Mouse (Mus musculus) cerebellum, adult 9-10 months (tissue): ENCODE data around the gene Ints4.
A peak's percentile ranks its signal among the peaks of the same experiment; 100 is the strongest.
"Not testable (repeated sequence)": the region's sequence is repeated elsewhere in the genome, so short reads cannot be mapped to it uniquely, and the experiment has no call there.

Source experiments
- DNase-seq: peaks from one replicate; pipeline ENCODE4 v3.0.0; 2022

The Ints4 gene

DNA sequence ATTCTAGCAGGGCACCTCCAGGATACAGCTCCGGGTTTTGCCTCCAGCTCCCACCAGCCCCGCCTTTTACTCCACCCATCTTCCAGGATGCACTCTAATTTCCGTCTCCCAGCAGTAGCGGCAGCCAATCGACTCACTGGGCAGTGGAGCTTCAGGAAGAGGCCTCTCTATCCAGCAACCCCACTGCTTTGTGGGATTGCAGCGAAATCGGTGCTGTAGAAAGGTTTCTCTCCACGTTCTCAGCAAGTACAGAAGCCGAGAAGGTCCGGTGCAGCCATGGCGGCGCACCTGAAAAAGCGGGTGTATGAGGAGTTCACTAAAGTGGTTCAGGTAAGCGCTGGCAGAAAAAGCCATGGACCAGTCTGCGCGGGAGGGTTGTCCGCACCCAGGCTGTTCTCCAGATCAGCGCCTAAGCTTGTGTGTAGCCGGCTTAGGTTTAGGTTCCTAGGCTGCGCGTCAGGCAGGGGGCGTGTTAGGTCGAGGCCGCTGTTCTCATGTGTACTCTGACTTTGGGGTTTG lies at the start of gene Ints4:
Gene Ints4 (plus strand): TSS at position 136 of the 519 bp plus-strand sequence.
- peak; percentile 95 for DNase-seq

DNA sequence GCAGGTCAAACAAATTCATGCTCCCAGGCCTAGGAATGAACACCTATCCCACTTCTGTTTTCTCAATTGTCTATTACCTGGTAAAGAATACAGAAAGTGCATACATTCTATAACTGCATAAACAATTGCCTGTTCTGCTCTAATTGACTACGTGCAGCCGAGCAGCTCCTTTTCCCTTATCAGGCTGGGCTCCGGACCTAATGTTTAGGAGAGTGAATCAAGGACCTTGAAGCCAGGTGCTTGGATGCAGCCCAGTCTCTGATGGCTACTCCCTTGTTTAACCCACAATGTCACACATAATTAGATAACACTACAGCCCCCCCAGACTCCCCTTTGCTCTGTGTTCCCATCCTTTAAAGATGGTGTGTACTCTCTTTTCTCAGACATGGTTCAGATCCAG lies 47.2 kb upstream of the Ints4 start:
- DNase-seq: not testable (repeated sequence)

DNA sequence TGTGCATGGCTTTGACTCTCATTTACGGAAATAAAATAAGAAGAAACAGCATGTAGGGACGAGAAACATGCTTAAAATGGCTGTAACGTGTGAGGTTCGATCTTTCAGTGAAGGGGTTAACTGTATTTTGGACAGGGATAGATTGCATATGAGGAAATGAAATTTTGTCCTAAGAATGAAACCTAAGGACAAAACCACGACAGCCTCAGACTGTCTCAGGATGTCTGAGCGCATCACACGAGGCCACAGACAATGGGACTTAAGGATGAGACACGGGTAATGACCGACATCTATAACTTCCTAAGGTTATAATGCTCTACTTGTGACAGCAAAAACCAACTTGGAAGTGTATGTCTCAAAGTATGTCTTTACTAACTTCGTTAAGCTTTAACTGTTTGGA lies 46.2 kb upstream of the Ints4 start:
- DNase-seq: no peak

GRCm38 (mm10) chr7:97438986-97439385 lies 41.8 kb upstream of the Ints4 start:
- DNase-seq: no peak

DNA sequence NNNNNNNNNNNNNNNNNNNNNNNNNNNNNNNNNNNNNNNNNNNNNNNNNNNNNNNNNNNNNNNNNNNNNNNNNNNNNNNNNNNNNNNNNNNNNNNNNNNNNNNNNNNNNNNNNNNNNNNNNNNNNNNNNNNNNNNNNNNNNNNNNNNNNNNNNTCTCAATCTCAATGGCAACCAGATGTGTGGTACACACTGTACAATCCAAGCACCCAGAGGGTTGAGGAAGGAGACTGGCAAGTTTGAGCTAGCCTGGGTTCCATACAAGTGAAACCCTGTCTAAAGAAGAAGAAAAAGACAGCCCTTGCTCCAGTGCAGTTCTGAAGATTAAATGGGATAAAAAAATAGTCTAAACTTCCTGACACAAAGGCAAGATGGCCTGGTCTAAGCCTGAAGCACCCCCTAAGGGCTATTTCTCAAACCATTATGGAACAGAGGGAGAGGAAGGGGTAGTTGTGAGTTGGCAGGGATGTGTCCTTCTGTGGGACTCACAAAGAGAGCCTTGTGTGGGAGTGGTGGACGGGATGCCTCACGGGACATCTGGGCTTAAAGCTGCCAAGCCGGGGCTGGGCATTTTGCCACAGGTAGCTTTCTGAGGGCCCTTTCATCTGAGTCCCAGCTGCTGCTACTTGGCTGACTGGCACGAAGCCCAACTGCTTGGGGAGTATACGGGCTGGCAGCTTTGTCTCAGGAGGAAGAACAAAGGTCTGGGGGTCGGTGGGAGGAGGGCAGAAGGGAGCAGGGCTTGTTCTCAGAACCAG lies 34.4 kb upstream of the Ints4 start:
- peak; percentile 83 for DNase-seq

GRCm38 (mm10) chr7:97447050-97447531 lies 33.7 kb upstream of the Ints4 start:
- DNase-seq: no peak

DNA sequence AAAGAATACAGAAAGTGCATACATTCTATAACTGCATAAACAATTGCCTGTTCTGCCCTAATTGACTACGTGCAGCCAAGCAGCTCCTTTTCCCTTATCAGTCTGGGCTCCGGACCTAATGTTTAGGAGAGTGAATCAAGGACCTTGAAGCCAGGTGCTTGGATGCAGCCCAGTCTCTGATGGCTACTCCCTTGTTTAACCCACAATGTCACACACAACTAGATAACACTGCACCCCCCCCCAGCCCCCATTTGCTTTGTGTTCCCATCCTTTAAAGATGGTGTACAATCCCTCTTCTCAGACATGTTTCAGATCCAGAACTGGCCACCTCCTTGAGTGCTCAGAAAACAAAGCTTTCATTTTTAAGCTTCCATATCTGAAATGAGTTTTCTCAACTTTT lies 29.7 kb upstream of the Ints4 start, which contains the start of gene Kctd14:
Gene Kctd14 (plus strand): TSS at position 301 of the 400 bp plus-strand sequence.
- not testable (repeated sequence) for DNase-seq

GRCm38 (mm10) chr7:97452196-97452595 lies 28.6 kb upstream of the Ints4 start:
- DNase-seq: no peak

- DNase-seq: no peak
These were observed 27.4 kb upstream of the Ints4 start for GRCm38 (mm10) chr7:97453141-97453921.

- DNase-seq: no peak
These were observed 26.0 kb upstream of the Ints4 start for GRCm38 (mm10) chr7:97454795-97455194.

DNA sequence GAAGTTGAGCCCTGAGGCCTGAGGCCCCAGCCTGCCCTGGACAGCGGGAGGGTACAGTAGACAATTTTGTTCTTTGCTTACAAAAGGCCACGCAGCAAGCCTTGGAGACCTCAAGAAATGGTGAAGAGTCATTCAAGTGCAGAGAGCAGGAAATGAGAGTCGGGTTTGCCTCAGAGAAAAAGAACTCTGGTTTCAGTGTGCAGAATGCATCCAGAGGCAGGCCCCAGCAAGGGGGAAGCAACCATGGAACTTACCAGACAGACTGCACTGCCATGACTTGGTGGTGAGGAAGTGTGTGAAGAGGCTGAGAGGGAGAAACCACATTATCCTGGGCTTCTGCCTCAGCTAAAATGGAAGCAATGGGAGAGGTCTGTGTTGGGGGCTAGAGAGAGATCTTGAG lies 25.2 kb upstream of the Ints4 start:
- no peak for DNase-seq

GRCm38 (mm10) chr7:97473001-97473400 lies 7.8 kb upstream of the Ints4 start:
- no peak for DNase-seq

GRCm38 (mm10) chr7:97479349-97479748 lies 1.4 kb upstream of the Ints4 start:
- no peak for DNase-seq

DNA sequence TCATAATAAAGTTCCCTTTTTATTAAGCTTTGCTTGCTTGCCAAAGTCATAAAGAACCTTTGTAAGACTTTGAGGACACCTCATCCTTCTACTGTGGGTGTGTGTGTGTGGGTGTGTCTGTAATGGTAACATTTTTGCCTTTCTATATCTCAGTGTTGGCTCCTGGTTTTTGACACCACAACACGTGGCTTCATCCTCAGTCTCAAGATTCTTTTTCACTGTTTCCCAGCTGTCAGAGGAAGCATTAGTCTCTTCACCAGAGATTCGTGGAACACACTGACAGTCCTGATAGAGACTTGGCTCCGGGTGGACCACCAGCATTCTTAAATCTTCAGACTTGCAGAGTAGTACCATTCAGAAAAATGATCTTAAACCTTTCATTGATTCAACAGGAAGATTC lies 466 bp upstream of the Ints4 start:
- no peak for DNase-seq

GRCm38 (mm10) chr7:97483378-97483777 lies 2.6 kb downstream of the Ints4 start:
- no peak for DNase-seq

- DNase-seq: no peak
These were observed 10.4 kb downstream of the Ints4 start for GRCm38 (mm10) chr7:97491157-97491556.

DNA sequence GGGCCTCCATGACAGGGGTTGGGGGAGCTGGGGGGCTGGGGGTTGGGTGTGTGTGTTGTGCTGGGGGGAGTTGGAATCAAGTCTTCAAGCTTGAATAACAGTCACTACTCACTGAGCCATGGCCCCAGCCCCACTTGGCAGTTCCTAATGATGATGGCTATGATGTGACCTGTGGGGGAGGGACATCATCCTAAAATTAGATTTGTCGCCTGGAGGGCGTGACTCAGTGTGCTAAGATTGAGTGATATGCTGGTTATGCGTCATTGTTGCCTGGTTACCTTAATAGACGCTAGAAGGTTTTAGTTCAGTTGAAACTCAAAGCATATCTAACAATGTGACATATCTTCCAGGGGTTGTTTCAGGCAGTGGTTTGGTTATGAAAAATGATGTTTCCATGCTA lies 11.7 kb downstream of the Ints4 start:
- no peak for DNase-seq

DNA sequence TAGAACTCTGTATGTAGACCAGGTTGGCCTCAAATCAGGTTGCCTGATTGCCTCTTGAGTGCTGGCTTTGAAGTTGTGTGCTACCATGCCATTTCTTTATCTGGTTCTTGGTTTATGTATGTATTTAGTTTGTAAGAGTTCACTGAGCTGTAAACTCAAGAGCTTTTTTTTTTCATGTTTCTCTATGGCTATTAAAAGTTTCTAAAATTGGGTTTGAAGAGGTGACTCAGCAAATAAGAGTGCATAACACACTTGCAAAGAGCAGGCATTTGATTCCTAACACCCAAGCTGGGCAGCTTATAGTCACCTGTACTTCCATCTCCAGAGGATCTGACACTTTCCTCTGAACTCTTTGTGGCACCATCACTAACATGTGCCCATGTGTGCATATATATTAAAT lies 14.3 kb downstream of the Ints4 start:
- DNase-seq: no peak

GRCm38 (mm10) chr7:97500555-97501209 lies 19.9 kb downstream of the Ints4 start:
- peak; percentile 90 for DNase-seq

GRCm38 (mm10) chr7:97514786-97515185 lies 34.0 kb downstream of the Ints4 start:
- peak; percentile 71 for DNase-seq

GRCm38 (mm10) chr7:97519935-97520334 lies 39.2 kb downstream of the Ints4 start:
- no peak for DNase-seq

- no peak for DNase-seq
These were observed 54.8 kb downstream of the Ints4 start for GRCm38 (mm10) chr7:97535531-97535930.

DNA sequence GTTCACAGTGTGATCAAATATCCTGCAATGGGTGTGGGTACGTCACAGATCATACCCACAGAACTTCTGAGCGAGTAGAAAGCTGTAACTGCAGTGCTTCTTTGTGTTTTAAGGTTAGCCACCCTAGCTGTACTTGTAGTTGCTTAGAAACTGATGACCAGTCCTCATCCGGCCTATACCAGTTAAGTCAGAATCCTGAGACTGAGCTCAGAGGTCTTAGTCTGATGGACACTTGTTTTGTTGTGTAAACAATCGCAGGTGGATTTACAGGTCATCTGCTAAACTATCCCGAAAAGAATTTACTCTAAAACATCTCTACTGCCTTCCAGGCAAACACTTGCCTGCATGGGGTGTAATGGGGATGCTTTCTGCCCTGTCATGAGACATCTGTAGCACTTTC lies 55.8 kb downstream of the Ints4 start:
- no peak for DNase-seq
